Mouse (Mus musculus) gastrocnemius, adult 18-20 months (tissue): ENCODE data around the gene Trappc13. TPM values are rescaled to one million over a fixed set of nuclear protein-coding genes. Genes with fewer than 3 reads are reported as not detected.
"Not testable (repeated sequence)": the region's sequence is repeated elsewhere in the genome, so short reads cannot be mapped to it uniquely, and the experiment has no call there.

Experiments used
- DNase-seq: peaks from one replicate; pipeline ENCODE4 v3.0.0; 2021; ENCODE audit warnings: low spot score
- long read RNA-seq, 2 experiments: library from polyadenylated mRNA; stranded (forward); transcript quantifications; one replicate each; pipeline ENCODE4 v2.0.0; 2021
- total RNA-seq, 2 experiments: library from RNA; stranded (reverse); gene quantifications; 2 replicates each; pipeline ENCODE4 v1.2.3; 2021

Gene Trappc13
- 10 to 100 TPM; 29.0 to 29.8 TPM for total RNA-seq
- long read RNA-seq, experiment 1, transcript Trappc13-205 (12 exons, 3,538 nt) = major isoform, 5 of 64 reads
- long read RNA-seq, experiment 1, partial matches to known transcripts = 2 of 64 reads
- long read RNA-seq, experiment 1, other reads (novel, unspliced or antisense) = 57 of 64 reads
- long read RNA-seq, experiment 2, transcript Trappc13-205 (12 exons, 3,538 nt) = minor isoform, 5 of 51 reads
- long read RNA-seq, experiment 2, transcript Trappc13-202 (2 exons, 1,609 nt) = major isoform, 8 of 51 reads
- long read RNA-seq, experiment 2, partial matches to known transcripts = 2 of 51 reads
- long read RNA-seq, experiment 2, other reads (novel, unspliced or antisense) = 36 of 51 reads

DNA sequence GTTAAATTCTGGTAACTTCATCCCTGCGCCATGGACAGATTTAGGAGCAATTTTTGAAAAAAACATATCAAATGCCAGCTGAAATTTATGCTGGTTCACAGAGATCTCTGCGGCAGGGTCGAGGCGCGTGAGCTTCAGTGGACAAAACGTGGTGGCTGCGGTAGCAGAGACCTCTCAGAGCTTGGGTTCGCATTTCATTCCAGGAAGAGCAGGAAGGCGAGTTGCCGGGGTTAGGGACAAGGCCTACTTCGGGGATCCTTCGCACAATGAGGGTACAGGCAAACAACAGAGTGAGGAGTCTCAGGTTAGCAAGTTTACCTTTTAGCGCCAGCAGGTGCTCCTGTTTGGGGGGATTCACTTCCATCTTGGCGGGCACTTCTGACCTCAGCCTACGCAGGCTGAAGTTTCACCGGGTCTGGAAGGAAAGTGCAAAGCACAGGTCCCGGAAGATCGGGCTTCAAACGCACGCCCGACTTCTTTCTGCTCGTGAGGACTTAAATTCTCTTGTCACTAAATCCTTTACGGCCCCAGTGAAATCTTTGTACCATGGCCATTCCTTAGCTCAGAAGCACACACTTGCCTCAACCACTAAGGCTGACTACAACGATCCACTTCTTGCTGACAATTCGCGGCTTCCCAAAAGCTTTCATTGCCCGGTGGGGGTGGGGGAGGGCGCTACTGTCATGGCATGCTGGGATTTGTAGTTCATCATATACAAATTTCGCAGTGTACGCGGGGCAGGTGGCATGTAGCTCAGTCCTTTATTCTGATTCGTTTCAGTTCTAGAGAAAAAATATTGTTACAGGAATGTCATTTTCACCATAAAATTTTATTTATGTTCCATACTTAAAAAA, at the start of gene Trappc13:
Gene Trappc13 (minus strand): TSS at position 674 of the 854 bp plus-strand sequence.
- DNase-seq = no peak

DNA sequence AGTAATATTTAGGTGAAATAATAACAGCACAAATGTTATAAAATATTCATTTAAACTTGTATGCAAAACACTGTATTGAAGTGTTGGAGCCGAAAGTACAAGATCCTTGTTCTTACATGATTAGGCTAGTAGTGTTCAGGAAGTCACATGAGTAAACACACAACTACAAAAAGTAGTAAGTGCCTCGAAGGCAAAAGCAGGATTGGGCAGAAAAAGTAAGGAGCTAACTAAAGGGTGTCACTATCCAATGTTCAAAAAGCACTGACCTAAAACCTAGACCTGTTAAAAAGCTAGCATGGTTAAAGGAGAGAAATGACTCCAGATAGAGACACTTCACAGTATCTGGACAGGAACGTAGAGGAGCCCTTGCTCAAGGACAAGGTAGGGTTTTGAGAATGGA, 49.2 kb upstream of the Trappc13 start:
- no peak for DNase-seq

DNA sequence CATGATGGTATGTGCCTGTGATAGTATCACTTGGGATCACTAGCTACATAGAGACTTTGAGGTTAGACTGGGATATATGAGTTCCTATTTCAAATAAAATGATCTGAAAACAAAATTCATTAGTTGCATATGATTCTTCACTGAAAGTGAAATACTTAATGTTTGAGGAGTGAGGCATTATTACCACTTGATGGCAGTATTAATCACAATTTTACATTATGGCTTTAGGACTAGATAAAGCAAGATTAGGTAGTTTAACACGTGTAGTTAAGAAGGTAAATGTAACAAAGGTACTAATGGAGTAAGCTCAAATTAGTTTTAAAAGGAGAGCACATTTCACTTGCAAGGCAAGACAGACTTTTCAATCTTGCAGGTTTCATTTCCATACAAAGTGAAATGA, 26.0 kb upstream of the Trappc13 start:
- DNase-seq = no peak

DNA sequence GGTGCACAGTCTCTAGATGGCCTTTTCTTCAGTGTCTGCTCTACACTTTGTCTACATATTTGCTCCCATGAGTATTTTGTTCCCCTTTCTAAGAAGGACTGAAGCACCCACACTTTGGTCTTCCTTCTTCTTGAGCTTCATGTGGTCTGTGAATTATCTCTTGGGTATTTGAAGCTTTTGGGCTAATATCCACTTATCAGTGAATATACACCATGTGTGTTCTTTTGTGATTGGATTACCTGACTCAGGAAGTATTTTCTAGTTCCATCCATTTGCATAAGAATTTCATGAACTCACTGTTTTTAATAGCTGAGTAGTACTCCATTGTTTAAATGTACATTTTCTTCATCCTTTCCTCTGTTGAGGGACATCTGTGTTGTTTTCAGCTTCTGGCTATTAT, 17.6 kb upstream of the Trappc13 start:
- DNase-seq = not testable (repeated sequence)

DNA sequence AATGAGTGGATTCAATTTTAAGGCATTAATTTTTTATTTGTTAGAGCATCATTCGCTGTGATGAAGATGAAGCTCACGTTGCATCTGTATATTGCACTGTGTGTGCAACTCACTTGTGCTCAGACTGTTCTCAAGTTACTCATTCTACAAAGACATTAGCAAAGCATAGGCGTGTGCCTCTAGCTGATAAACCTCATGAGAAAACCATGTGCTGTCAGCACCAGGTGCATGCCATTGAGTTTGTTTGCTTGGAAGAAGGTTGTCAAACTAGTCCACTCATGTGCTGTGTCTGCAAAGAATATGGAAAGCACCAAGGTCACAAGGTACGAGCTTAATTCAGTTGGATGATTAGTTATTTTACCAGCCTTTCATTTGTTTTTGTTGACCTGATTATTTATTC, 9.1 kb upstream of the Trappc13 start:
- DNase-seq = no peak

DNA sequence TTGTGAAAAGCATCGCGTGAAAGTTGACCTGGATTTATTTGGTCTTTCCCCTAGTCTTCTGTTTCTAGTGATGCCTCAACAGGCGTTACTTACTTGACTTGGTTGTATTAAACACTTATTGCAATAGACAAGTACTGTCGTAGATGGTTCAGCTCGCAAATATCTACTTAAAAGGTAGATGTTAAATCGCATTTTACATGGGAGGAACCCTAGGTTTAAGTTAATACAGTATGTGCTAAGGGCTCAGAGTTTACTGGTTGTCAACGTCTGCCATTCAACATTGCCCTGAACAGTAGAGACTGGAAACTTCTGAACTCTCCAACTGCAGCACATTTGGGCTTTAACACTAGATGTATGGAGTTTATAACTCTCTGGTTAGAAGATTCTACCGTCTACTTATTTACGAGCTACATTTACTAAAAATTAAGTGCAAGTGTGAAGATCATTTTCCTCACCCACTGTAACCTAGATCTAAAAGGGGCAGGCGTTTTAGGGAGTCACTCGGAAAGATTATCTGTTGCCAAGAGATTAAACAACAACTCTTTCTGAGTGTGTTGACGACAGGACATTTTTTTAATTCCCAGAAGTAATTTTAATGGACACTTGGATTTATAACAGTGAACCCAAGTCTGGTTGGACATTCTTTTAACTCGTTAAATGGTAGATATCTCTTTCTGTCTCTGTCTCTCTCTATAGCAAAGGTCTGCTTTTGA, 1.1 kb upstream of the Trappc13 start:
- DNase-seq = no peak

DNA sequence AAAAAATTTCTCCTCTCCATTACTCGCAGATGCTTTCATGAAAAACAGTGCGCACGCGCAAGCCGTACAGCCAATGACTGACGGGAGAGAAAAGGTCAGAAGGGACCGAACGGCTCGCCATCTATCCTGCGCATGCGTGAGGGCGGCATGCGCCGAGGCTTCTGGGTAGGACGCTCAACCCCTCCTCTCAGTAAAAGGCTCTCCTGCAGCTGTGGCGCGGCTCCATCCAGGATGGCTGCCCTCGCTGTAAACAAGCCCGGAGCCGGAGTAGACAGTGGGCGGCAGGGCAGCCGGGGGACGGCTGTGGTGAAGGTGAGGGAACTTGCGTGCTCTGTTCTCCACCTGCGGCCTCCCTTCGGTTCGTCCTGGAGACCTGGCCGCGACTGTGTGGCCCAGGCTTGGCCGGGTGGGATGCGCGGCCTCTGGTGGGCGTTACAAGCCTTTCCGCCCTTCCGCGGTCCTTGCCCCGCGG, 417 bp upstream of the Trappc13 start, which contains the start of gene Trim23:
Gene Trim23 (plus strand): TSS at position 148 of the 472 bp plus-strand sequence.
- DNase-seq = peak; percentile 97

DNA sequence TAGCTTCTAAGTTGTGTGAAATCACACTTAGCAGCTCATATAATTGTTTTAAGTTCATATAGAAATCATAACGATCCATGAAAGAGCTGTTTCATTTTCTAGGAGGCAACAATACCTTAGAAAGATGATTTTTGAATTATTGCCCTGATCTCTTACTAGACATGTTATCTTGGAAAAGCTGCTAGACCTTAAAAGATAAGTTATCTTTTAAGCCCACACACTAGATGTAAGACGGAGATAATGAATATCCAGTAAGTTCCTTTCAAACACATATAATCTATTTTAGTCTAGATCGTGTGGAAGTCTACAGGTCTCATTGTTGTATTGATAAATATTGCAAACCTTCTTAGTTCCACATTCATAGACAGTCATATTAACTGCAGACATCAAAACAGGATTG, 1.4 kb downstream of the Trappc13 start:
- no peak for DNase-seq

DNA sequence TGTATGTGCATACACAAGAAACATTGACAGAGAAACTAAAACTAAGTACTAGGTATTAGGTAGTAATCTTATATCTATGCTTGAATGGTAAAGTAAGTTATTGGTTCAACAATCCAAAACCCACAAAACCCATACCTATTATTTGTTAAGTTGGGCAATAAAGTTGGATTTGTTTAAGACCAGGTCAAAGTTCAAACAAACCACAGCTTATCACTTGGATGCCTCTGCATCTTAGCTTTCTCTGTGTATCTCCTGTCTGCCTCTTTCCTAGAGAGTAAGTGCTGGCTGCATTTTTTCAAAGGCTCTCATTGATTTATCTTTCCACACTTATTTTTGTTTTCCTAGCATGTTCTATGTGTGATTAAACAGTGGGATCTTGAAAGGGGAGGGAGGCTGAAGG, 5.8 kb downstream of the Trappc13 start:
- DNase-seq = no peak

DNA sequence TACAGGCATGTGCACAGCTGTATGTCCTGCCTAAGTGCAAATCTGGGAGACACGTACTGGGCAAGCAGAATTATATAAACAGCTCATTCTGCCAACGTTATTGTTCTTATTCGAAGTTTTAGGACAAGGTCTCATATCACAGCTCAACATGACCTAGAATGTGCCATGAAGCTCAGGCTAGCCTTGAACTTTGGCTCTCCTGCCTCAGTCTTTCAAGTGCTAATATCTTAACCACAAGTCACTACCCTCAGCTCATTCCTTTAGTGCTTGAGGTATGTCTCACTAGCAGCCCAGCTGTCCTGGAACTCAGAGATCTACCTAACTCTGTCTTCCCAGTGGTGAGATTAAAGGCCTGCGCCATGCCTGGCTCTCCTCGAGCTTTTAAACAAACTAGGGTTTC, 6.6 kb downstream of the Trappc13 start:
- DNase-seq = no peak

DNA sequence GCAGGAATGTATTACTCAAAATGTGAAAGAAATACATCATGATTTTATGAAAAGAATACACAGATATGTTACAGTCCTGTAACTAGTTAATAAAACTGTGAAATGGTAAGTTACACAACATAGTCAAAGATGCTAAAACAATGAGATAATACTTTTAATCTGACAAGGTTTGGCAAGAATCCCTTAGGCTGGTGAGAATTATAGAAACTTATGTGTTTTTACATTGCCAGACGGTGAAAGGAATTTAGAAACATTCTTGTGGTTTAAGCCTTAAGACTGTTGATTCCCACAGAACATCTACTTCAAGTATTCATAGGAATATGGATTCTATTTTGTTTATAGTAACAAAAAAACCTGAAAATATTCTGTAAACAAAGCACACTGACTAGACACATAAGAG, 22.6 kb downstream of the Trappc13 start:
- DNase-seq = no peak

DNA sequence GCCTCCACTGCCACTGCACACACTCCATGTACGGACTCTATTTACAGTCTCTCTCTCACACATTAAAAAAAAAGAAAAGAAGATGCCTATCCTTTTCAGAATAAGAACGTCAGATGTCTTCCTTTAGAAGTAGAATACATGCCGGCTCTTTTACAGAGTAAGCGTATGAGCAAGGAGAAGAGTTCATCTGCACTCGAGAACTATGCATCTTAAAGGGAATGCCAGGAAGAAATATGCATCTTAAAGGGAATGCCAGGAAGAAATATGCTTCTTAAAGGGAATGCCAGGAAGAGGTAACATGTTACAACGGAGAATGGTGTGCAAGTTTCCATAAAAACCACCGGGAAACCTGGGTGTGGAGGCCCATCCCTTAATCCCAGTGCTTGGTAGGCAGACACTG, 23.2 kb downstream of the Trappc13 start:
- no peak for DNase-seq

DNA sequence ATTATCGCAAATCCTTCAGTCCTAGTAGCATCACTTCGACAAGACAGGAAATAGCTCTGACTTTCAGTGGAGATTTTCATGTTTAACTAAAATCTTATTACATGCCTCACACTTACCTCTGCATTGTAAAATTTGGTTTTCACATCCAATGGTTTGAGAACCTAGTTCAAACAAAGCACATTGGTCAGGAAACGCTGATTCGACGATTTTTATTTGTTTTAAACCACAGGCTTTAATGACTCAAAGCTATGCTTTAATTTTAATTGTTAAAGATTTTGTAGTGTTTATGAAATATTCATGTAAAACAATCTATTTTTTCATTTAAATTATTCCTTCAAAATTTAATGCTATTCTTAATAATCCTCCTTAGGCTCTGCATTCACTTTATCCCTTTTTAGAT, 24.1 kb downstream of the Trappc13 start:
- no peak for DNase-seq

DNA sequence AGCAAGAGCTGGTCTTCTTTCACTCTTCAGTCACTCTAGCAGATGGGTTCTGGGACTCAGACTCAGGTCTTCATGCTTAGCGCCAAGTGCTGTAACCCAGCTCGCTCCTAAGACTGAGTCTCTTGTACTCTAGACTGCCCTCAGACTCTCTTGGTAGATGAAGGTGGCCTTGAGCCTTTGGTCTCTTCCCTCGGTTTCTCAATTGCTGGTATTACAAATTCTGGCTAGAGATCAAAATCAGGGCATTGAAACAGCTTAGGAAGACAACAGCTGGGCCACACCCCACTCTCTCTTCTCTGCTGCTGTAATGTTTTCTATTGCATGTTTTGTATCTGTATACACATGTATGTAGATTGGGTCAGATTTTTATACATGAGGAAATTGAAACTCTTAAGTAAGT, 32.6 kb downstream of the Trappc13 start:
- DNase-seq = no peak

DNA sequence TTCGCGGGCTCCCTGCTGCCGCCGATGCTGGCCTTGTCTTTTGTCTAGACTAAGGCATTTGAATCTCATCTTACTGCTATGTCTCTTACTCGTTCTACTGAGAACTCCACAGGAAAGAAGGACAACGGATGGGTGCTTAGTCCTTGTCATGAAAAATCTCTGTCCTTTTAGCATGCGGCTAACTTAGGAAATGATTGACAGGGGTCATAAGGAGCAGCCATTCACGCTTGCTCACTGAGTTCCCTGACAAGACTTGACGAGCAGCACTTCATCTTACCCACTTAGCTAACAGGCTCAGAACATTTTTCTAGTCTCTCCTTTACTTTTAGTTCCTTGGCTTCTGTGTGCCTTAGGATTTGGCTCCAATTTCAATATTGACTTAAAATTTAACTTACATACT, 33.4 kb downstream of the Trappc13 start:
- no peak for DNase-seq

DNA sequence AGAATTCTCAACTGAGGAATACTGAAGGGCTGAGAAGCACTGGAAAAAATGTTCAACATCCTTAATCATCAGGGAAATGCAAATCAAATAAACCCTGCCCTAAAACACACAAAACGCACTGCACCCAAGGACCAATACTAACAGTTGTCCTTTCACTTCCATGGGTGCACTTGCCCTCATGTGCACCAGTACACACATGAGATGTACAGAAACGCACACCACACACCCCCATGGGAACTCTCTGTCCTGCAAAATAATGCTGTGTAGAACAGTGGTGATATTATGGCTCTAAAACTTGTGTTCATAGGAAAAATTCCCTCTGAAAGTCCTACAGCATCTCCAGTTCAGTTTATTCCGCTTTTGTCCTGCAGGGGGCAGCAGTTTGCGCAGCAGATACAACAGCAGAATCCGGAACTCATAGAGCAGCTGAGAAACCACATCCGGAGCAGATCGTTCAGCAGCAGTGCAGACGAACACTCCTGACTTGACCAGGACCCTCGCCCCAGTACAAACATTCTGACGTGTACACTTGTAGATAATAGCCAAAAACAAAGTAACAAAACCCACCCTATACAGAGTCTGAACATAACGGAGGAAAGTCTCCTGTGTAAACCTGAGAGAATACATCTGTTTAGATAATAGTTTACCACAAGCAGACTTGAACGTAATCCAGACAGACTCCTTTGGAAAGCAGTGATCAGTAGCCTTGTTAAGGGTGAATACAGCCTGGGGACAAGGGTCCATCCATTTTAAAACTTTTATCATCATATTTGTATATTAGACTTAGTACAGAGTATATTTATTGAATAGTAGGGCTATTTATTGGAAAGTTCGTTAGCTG, 38.7 kb downstream of the Trappc13 start:
- DNase-seq = peak; percentile 72

DNA sequence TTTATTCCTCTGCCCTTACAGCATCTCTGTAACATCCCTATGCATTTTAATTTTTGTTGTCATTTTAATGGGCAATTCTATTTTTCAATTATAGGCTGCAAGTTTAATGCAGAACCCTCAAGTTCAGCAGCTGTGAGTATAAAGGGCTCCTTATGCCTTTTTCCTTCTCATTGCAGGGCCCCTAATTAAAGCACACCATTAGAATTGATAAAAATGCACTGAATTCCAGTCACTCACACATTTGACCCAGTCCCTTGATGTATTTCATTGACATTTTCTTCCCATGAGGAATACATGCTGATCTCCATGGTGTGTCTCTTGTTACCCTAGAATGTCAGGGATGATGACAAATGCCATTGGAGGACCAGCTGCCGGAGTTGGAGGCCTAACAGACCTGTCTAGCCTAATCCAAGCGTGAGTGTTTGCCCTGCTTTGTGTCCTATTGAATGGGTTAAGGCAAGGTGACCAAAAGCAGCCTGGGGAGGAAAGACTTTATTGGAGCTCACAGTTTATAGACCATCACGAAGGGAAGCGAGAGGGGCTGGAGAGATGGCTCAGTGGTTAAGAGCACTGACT, 43.7 kb downstream of the Trappc13 start:
- no peak for DNase-seq

DNA sequence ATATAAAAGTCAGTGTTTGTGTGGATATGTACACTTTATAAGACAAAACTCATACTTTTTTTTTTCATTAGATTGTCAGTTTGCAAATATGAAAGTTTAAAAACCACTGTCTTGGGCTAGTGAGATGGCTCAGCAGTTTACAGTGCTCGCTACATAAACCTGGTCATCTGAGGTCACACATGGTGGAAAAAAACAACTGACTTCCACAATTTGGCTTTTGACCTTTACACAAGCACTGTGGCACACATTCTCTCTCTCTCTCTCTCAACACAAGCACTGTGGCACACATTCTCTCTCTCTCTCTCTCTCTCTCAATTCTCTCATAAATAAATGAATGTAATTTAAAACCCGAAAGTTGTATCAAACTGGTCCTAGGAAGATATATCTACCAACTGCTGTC, 45.7 kb downstream of the Trappc13 start:
- DNase-seq = no peak

DNA sequence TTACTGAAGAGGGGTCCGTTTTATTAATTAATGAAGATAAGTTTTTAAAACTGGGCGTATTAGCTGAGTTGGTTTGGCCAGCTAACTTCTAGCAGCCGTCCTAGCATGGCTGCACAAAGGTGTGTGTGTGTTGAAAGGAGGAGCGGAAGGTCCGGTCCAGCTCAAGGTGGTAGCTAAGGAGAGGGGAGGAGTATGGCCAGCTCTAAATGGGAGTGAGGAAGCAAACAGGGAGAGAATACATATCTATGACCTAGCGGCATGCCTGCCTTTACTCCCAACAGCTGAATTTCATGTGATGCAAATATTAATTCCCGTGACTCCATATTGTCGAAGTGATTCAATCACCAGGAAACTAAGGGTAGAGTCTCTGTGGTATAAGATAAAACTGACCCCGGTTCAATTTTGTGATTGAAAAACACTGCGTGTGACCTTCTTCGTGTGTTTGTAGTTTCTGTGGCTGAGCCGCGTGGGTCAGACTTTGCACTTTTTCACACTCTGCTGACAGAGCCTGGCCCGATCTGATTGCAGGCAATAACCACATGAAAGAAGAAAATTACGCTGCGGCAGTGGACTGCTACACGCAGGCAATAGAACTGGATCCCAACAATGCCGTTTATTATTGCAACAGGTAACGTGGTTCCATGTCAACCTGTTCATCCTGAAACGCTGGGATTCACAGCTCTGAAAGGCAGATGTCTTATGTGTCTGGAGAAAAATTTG, 54.4 kb downstream of the Trappc13 start:
- no peak for DNase-seq
